Mouse (Mus musculus) urinary bladder, postnatal 36 days (tissue): ENCODE results near the gene Slc2a13.

Experiments used
- DNase-seq, 2 experiments: peaks; one replicate each; pipeline ENCODE4 v3.0.0; 2022; ENCODE audit warnings: low spot score in 2 of 2, mixed read lengths in 1 of 2

Slc2a13 gene

DNA sequence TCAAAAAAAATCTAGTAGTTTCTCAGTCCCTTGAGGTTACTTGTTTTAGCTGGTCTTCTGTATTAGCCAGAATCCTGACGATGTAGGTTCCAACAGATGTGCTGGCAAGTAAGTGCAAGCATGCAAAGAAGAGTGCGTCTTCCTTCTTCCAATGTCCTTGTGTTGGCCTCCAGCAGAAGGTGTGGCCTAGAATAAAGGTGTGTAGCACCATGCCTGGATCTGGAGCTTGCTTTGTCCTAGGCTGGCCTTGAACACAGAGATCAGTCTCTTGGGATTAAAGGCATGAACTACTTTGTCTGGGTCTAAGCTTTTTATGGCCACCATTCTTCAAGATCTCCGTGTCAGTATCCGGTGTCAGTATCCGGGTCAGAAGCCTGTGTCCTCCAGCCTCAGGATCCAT, 293.5 kb downstream of the Slc2a13 start:
- no peak for DNase-seq

DNA sequence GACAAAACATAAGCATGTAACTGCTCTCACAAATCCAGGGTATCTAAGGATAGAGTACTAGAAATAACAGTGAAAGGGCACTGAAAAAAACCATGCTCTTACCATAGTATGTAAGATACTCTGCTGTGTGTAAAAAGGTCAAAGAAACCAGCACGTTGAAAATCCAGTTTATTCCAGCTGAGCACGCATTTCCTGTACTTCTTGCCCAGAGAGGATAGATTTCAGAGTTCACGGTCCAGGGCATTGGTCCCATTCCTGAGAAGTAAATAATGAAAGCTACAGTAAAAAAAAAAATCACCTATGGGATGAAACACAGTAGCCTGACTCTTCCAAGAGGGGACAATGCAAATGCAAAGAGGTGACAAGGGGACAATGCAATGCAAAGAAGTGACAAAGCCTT, 297.1 kb downstream of the Slc2a13 start:
- no peak for DNase-seq

DNA sequence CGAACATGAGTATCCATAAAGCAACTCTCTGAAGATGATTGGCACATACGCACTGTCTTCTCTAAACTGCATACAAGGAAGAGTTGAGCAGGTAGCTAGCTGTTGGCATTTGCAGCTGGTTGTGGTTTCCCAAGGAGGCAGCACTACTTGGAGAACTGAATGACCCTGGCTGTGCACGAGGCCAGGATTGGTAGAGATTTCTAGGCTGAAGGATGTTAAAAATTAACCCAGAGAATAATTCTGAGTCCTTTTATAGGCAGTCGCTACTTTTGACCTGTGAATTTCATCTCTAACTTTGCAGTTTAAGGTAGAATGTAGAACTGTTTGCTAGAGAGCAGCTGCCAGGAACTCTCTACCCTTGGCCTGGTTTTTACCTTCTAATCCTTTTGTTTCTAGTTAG, 304.5 kb downstream of the Slc2a13 start:
- DNase-seq, result no peak

DNA sequence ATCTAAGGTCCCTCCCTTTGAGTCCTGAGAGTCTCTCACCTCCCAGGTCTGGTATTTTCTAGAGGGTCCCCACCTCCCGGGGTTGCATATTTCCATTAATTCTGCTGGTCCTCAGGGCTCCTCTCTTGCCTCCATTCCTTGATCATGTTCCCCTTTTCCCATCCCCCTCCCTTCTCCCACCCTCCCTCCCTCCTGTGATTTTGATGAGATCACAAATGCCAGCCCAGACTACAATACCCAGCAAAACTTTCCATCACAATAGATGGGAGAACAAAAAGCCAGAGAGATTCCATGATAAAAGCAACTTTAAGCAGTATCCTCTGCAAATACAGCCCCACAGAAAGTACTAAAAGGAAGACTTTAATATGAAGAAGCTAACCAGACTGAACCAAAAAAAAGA, 309.1 kb downstream of the Slc2a13 start:
- DNase-seq, result no peak

DNA sequence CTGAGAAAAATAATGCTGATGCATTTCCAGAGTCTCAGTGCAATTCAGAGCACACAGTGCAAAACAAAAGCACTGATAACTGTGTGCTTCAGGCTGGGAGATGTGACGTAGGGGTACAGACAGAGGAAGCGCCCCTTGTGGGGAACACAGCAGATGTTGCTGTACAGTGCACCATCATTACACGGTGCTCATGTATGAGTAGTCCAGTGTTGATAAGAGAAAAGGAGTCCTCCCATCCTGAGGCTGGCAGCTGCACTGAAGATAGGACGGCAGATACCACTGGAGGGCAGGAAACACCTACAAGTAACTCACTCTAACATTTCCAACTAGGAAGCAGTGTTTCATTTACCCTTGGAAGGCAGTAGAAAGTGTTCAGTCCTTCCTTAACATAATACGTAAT, 312.5 kb downstream of the Slc2a13 start:
- no peak for DNase-seq

DNA sequence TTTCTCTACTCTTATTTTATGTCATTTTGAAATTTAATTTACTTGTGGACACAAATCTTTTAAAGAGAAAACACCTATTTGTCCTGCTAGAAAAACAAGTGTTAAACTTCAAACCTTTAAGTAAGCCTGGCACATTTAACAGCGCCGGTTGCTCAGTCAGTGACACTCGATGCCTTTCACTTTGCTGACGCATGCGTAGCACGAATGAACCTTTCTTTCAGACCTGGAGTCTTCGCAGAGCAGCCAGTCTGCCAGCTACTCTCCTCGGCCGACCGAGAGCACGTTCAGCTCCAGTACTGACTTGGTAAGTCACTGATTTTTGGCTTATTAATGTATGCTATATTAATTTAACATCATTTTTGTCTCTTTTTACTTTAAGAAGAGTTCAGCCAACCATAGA, 315.9 kb downstream of the Slc2a13 start:
- no peak for DNase-seq

DNA sequence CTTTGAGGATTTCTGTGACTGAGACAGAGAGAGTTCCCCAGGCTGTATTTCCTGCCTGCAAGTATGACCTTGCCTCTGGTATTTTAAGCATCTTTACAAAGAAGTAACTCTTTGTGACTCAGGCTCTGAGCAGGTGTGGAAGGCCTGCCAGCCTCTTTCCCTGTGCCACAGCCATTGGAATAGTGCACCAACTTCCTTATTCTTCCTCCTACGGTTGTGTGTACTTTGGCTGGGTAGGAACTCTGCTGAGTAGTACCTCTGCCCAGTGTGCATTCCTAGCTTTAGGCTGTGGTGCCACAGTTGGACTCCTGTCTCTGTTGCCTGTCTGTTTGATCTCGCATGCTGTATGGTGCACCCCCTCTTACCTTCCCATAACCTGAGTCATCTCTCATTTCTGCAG, 317.8 kb downstream of the Slc2a13 start:
- no peak for DNase-seq

DNA sequence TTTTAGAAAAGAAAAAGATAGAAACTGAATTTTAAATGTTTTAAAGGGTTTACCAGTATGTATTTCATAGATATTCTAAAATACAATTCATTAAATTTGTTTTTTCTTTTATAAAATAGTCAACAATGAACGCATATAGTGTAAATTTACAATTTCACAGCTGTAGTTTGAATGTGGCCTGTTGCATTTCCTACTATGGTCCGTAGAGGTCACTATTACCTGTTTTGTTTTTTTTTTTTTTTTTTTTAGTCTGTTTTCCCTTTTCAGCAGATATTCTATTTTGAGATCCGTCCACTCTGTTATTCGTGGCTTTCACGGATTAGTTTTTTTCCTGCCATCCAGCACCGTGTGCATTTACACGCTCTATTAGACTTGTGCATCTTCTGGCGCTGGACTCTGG, 320.1 kb downstream of the Slc2a13 start:
- no peak for DNase-seq

DNA sequence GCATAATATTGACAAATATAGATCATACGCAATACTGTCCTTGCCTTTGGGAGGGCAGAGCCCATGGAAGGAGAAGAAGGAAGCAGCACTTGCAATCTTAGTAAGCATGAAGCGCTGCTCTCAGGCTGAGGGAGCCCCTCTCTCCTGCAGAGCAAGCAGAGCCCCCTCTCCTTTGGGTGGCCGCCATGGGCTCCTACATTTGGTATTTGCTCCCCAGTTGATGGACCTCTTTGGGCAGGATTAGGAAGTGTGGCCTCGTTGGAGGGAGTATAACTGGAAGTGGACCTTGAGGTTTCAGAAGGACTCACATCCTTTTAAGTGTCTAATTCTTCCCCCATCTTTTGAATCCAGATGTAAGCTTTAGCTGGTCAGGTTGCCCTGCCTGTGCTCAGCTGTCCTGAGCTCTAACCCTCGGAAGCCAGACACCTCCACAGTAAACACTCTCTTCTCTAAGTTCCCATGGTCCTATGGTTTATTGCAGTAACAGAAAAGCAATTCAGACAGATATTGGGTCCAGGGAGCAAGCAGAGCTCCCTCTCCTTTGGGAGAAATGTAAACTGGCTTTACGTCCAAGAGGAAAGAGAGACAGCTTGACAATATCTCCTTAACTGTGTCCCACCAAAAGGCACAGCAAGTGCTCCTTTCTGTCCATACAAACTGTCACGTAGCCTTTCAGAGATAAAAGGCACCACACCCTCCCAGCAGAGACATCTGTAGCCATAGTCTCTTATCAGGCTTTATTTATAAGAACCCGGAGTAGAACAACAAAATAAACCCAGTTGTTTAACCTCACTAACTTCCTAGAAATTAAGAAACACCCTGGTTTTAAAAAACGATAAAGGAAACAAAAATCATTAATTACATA, 321.3 kb downstream of the Slc2a13 start:
- no peak for DNase-seq

DNA sequence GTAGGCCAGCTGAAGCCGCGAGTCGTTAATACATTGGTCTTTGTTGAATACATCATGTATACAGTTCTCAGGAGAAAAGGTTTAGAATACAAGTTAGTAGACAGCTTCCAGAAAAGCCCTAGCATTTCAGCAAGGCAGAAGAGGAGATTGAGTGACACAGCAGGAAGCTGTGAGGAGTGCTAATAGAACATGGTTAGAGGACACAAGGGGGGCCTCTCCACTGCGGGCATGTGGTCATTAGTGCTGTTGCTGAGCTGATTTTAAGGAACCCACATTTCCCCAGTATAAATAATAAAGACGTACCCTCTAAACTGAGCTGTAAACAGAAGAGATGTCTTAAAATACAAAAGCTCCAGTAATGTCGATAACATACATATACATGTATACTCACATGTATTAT, 322.2 kb downstream of the Slc2a13 start:
- DNase-seq, result no peak

DNA sequence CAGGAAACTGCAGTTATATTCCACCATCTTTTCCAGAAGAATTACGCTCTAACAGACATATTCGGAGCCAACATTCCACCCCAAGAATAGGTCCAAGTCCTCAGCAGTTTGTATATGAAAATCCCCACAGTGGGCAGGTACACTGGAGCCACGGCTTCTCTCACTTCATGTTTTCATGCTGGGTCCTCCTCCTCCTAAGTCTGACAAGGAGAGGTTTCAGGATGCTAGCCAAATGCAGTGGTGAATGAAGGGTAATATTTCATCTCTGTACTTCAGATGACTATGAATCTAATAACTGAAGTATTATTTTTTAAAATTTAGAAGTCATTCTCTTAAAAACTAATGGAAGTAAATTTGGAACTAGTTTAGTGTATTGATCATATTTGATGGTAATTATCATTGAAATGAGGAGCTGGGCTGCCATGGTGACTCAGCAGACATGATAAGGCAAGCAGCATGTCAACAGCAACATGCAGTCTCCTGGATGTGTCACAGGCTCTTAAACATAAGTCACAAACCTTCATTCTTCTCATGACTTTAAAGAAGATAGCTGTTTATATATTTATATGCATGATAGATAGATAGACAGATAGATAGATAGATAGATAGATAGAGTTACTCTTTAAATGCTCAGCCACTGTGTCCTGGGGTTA, 332.3 kb downstream of the Slc2a13 start:
- DNase-seq, result no peak

DNA sequence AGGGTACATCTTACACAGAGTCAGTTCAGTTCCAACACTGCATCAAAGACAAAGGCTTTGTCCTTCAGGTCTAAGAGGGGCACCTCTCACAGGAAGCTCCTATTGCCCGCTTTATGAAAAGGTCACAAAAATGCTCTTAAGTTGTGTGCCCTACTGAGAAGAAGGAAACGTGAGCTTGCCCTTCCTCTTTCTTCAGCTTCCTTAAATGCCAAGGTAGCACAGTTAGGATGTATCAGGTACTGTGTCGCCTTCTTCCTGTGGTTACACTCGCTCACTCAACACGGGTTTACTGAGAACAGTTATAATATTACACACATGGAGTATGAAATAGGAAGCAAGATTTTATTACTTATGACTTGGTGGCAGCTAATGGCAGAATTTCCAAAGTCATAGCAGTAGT, 335.8 kb downstream of the Slc2a13 start:
- DNase-seq, result no peak
